Mouse (Mus musculus): ENCODE results near the gene 6330409D20Rik. TPM values are rescaled to one million over a fixed set of nuclear protein-coding genes. Genes with fewer than 3 reads are reported as not detected.

Gene 6330409D20Rik
- polyA plus RNA-seq, 2 experiments from 2014 or later = 0.99 TPM; not detected in 1

GRCm38 (mm10) chr2:32756674-32757055 lies 15.8 kb upstream of the 6330409D20Rik start:
- no peak for ATAC-seq

DNA sequence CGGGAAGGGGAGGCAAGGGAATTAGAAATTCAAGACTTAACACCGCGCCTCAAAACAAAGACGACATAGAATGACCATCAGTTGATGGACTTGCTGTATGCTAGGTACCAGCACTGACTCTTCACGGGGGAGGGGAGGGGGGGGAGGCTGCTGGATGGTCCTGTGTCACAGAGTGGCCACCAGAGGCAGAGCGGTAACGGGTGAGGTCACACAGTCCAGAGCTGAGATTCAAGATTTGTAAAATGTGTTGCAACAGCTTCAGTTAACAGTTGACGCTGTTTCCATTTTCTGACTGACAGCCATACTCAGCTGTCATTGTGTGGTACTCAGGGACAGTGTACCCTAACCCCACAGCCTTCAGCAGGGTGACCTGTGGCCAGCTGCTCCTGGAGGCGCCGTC lies 11.4 kb upstream of the 6330409D20Rik start:
- no peak for ATAC-seq

DNA sequence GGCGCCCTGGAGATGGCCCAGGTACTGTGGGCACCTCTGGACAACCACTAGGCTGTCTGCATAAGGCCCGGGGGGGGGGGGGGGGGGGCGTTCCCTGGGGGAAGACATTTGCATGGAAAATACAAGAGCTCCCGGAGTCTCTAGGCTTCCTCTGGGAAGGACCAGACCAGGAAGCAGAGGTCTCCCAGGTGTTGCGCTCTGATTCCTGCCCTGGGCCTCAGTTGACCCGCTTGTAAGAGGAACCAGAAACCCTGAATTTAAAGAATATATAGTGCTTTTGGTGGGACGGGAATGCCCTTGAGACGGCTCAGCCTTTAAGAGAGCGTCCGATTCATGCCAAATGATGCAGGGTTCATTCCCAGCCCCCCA lies 10.8 kb upstream of the 6330409D20Rik start:
- ATAC-seq = no peak

GRCm38 (mm10) chr2:32750887-32751664 lies 10.3 kb upstream of the 6330409D20Rik start:
- ATAC-seq = no peak

GRCm38 (mm10) chr2:32750199-32750598 lies 9.4 kb upstream of the 6330409D20Rik start:
- no peak for ATAC-seq

DNA sequence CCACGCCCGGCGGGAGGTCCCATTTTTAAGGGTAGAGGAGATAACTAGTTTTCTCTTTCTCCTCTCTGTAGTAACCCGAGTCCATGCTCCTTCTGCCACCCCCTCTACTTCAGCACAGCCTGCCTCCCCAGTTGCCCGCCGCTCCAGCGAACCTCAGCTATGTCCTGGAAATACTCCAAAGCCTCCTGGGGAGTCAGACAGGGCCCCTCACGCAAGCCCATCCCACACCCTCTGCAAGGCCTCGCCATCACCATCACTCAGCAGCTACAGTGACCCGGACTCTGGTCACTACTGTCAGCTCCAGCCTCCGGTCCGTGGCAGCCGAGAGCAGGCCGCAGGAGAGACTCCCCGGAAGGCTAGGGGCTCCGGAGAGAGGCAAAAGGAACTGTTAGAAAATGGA lies 8.3 kb upstream of the 6330409D20Rik start:
- no peak for ATAC-seq

DNA sequence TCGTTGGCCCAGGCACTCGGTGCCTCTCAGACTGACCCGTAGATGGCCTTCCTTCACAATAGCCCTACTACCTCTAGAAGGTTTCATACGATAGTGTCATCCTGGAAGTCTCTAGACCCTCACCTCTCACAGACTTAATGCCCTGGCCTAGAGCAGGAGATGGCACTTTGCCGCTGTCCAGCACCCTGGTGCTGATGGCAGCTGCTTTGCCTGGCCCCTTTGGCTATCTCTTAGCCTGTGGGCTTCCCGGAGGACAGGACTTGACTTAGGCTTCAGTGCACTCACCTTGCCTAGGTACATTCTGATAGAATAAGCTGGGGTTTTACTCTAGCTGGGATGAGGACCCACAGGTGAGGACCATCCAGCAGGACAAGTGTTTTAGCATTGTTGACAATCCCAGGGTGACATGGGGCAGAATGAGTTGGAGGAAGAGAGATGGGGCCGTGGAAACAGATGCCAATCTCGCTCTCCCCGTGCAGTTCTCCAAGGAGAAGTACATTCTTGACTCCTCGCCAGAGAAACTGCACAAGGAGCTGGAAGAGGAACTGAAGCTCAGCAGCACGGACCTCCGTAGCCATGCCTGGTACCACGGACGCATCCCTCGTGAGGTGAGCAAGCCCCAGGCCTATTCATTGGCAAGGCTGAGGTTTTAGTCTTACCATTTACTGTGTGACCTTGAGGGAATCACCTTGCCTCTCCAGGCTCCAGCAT lies 3.6 kb upstream of the 6330409D20Rik start:
- ATAC-seq = no peak

GRCm38 (mm10) chr2:32742173-32742531 lies 1.3 kb upstream of the 6330409D20Rik start:
- no peak for ATAC-seq

DNA sequence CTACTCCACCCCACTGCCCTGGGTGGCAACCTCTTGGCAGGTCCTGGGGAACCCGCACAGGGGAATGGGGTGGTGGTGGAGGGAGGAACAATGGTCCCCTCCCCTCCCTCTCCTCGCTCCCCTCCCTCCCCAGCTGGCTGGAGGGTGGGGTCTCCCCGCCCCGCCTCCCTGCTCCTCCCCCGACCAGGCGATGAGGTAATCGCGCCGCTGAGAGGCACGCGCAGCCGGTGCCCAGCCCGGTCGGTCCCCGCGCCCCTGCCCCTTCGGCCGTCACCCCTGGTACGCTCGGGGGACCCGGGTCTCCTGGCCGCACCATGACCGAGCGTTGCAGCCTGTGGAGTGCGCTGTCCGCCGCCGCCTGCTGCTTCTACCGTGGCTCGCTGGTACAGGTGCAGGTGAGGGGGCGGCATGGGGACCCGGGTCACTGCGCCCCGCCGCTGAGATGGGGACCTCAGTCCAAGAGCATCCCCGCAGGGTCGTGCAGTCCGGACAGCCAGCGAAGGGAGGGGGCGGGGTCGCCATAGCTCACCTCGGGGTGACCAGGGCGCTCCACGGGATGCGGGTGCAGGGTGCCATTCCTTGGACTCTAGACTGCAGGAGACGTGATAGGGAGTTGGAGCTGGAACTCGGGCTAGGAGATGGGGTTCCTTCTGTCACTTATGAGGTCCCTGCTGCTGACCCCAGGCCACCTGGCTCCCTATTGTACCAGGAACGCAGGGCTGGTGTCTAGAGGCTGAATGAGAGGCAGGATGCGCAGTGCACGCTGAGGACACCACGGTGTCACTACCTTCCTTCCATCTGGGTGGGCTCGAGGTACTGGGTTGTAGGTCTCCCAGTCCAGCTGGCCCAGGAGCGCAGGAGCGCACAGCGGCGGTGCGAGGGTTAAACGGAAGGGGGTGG lies 707 bp upstream of the 6330409D20Rik start:
- no peak for ATAC-seq

- ATAC-seq = no peak
Observed at GRCm38 (mm10) chr2:32739311-32739710, 1.5 kb downstream of the 6330409D20Rik start.

DNA sequence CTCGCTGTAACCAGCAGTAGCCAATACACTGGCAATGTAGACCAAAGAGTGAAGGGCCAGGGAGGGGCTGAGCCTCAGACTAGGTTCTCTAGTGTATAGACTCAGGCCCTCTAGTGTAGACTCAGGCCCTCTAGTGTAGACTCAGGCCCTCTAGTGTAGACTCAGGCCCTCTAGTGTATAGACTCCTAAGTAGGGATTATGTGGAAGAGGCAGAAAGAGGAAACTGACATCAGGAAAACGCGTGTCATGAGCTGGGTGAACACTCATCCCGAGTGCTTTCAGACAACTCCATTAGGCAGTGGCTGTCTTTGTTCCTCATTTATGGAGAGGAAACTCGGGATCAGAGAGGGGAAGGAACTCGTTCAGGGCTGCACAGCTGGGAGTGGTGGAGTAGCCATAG lies 3.8 kb downstream of the 6330409D20Rik start:
- no peak for ATAC-seq

DNA sequence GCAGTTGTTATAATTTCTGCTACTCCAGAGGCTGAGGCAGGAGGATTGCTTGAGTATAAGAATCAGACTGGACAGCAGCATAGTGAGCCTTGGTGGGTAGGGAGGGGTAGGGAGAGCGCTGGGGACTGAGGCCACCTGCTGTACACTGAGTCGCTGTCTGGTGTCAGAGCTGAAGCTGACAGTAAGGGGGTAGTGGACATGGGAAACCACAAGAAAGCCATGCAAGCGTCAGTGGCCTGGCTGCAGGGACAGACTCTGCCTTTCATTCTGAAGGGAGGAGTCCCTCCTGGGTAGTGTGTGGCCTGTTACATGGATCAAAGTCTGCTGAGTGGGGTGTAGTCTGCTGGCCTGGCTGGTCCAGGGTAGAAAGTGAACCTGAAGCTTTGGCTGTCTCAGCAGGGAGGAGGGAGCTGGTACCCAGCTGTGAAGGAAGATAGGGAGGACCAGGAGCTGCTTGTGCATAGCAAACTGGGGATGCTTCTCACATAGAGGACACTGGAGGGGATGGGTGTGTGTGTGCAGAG lies 4.4 kb downstream of the 6330409D20Rik start:
- ATAC-seq = no peak

DNA sequence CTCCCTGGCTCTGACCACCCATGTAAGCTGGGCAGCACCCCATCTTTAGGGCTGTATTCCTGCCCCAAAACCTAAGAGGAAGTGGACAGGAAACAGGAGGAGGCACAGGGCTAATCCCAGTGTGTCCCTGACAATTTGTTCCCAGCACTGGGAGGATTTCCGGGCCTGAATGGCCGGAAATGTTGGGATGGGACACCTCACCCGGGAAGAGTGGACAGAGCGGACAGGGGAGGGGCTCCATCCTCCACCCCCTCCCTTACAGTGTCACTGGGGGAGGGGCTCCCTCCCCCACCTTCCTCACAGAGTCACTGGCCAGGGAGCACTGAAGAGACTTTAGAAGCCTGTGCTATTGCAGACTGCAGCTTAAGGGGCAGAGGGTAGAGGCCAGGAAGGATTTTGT lies 5.9 kb downstream of the 6330409D20Rik start:
- no peak for ATAC-seq

DNA sequence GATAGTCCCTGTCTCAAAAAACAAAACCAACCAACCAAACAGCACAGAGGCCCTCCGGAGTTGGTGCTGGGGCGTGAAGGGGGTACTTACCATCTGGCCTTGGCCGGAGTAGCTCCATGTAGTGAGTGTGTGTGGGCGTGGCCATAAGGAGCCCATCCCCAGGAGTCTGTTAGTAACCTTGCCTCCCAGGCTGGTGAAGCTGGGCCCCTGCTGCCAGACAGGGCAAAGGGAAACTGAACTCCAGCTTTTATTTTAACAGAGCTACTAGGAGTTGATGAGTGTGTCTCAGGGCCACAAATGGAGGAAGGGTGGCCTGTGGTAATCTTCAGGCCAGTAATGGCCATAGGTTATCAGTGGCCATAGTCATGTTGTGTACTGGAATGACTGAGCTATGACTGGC lies 6.3 kb downstream of the 6330409D20Rik start:
- no peak for ATAC-seq

DNA sequence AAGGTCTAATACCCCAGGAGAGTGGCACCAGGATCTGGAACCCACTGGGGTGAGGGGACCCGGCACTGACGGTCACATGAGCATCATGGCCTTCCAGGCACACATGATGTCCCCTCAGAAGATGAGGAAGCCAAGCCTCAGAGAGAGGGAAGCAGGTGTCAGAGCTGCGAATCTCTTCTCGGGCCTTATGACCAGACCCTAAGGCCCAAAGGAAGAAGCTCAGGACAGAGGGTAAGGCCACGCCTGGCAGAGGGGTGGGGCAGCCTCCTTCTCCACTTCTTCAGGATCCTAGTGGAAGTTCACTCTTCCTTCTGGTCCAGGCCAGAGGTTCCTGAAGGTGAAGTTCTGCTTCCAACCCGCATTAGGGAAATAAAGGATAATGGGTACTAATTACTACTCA lies 8.1 kb downstream of the 6330409D20Rik start:
- ATAC-seq = no peak

- no peak for ATAC-seq
Observed at GRCm38 (mm10) chr2:32731911-32732310, 8.9 kb downstream of the 6330409D20Rik start.

- no peak for ATAC-seq
Observed at GRCm38 (mm10) chr2:32730854-32731253, 10.0 kb downstream of the 6330409D20Rik start.

DNA sequence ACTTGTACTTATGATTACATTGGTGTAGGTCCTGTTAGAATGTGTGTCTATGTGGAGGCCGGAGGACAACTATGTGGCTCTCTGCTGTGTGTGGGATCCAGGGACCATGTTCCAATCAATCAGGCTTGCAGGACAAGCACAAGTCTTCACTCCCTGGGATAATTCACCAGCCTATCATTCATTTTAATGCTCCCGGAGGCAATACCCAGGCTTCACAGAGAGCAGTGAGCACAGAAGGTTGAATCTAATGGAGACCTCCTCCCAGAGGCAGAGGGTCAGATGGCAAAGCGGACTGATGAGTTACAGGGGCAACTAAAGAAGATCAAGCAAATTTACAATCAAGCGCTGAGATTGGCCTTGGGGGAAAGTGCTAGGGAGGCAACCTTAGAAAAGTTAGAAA lies 11.3 kb downstream of the 6330409D20Rik start:
- no peak for ATAC-seq

- ATAC-seq = no peak
Observed at GRCm38 (mm10) chr2:32728463-32728862, 12.4 kb downstream of the 6330409D20Rik start.

GRCm38 (mm10) chr2:32727435-32727834 lies 13.4 kb downstream of the 6330409D20Rik start:
- ATAC-seq = no peak

GRCm38 (mm10) chr2:32724832-32725790 lies 15.7 kb downstream of the 6330409D20Rik start:
- peak; percentile 74 for ATAC-seq

- no peak for ATAC-seq
Observed at GRCm38 (mm10) chr2:32724149-32724548, 16.7 kb downstream of the 6330409D20Rik start.
